Mouse (Mus musculus) colon, adult 2 months (tissue): Measurements from ENCODE around the gene Pfn5. TPM values are rescaled to one million over a fixed set of nuclear protein-coding genes. Genes with fewer than 3 reads are reported as not detected.

Source experiments
- polyA plus RNA-seq: library from polyadenylated mRNA; depleted of rRNA; stranded (reverse); fragments of >200 nt; gene quantifications from 2 replicates; pipeline ENCODE4 v1.2.3, GENCODE M21; 2012; rRNA removed

Gene Pfn5
- polyA plus RNA-seq: not detected in 2 replicates

DNA sequence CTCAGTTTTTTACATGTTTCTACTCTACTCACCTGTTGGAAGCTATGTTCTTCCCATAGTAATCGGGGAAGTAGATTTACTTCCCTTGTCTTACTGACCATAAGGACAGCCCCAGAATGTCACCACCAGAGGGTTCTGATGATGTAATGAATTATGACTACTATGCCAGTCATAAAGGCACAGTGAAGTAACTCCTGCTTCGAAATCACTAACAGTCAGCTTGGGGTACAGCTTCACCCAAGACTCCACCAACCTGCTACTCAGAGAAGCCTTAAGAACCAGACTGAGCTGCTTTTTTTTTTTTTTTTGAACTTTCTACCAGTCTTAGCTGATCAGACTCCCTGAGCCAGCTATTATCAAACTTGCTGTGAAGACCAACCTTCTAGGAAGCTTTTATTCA lies at the start of gene Pfn5, which contains the start of gene Asb12:
Gene Pfn5, plus strand, starts transcription at position 218 of the 400 bp plus-strand sequence.
Gene Asb12, minus strand, starts transcription at position 101 of the 400 bp plus-strand sequence.

Other genes starting within 250 kb of the Pfn5 start
- 1.2 and 1.4 TPM in 2 replicates for gene Amer1, start 113.2 kb upstream of the Pfn5 start, polyA plus RNA-seq
- not detected in 2 replicates for gene Asb12, start 117 bp upstream of the Pfn5 start, polyA plus RNA-seq
- gene Zc4h2, start 100.4 kb downstream of the Pfn5 start, polyA plus RNA-seq: 0.44 and 0.65 TPM in 2 replicates
- 0.72 and 0.83 TPM in 2 replicates for gene Zc3h12b, start 153.6 kb downstream of the Pfn5 start, polyA plus RNA-seq